Mouse (Mus musculus): ENCODE data around the gene Ntrk3. TPM values are rescaled to one million over a fixed set of nuclear protein-coding genes. Genes with fewer than 3 reads are reported as not detected.

Ntrk3 gene
- total RNA-seq, 2 experiments from 2014 or later, result 226 to 238 TPM

DNA sequence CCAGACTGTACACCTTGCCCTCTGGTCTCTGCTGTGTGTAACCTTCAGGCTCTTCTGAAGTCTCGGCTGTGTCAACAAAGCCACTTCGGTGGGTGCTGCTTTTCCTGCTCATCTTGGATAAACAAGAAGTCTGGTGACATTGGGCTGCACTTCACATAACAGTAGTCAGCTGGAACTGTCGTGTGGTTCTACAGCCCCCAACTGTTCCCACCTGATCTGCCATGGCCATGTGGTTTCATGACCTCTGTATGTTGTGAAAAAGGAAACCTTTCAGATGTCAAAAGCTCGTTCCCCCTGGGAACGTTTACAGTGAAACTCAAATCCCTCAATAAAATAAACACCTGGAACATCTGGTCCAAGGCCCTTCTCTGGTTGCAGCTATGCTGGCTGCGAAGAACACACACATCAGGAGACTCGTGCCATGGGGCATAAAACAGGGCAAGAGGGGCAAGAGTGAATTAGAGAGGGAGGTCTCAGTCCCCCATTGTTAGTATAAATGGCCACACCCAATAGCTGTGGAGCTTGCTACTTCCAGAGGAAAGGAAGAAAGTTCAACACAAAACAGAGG lies 222.7 kb downstream of the Ntrk3 start:
- H3K4me3 ChIP-seq, result no peak overlapping the region
- H3K27ac ChIP-seq, result no peak overlapping the region
- no peak for DNase-seq (ENCODE audit: low spot score in 2 of 2)
- no peak for TF ChIP-seq CTCF (conservative IDR thresholded peaks at IDR 0.05)

DNA sequence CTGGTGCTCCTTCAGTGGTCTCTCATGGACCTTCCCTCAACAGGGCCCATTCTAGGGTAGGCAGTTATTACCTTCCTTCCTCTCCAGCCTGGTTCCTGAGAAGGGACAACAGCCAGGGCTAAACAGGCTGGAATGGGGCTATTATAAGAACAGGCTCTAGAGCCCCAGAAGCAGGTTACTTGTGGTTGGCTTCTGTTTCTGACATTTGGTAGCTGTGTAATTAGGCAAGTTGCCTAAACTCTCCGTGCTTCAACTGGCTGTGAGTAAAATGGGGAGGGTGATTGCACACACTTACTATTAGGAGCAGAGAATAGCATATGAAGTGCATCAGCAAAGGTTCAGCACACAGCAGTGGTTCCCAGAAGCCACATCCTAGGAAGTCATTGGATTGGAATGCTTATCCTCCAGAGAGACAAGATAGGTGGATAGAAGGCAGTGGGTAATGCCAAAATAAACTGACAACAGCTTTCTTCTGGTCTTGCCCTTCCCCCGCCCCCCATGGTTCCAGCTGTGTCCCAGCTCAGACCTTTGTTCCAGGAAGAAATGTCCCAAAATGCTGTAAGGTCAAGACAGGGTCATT lies 230.7 kb downstream of the Ntrk3 start:
- Histone ChIP-seq H3K27ac (no peak overlapping the region), H3K4me3 (no peak overlapping the region)
- no peak for TF ChIP-seq CTCF (conservative IDR thresholded peaks at IDR 0.05)
- peak in 1 of 2 experiments; percentile 41 for DNase-seq (ENCODE audit: low spot score in 2 of 2)

DNA sequence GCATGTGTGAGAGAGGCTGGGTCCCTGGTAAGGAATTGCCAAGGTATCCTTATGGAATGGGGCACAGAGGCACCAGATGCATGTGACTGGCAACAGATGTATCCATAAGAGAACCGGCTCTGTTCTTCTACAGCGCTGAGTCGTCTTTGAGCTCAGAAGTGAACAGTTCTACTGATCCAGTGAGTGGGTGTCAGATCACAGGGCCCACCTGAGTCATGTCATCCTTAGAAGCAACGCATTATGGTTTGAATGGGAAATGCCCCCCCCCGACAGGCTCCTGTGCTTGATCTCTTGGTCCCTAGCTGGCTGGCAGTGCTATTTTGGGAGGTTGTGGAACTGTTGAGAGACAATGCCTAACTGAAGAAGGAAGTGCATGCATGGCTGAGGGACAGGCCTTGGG lies 236.9 kb downstream of the Ntrk3 start:
- no peak for DNase-seq (ENCODE audit: low spot score in 2 of 2)
- H3K4me3 ChIP-seq, result no peak overlapping the region
- H3K27ac ChIP-seq, result peak overlapping the region; percentile 28; the same call in 1 of the 2 replicates
- TF ChIP-seq CTCF (conservative IDR thresholded peaks at IDR 0.05), result no peak

DNA sequence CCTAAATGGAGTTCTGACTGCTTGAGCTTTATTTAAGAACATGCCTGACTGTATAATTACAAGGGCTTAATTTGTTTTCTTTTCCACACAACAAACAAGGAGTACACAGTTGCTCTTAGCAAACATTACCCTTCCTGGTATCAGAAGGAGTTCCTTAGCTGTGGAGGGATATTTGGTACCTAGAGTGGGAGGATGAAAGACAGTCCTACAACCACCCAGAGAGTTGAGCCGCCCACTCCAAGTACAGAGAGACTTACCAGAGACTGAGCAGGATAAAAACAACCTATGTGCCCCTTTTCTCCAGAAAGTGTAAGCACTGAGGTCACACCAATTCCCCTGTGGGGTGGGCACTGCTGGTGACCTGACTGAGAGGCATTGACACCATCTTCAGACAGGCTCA lies 237.8 kb downstream of the Ntrk3 start:
- Histone ChIP-seq H3K4me3 (no peak overlapping the region), H3K27ac (peak overlapping the region; percentile 28; the same call in 1 of the 2 replicates)
- no peak for DNase-seq (ENCODE audit: low spot score in 2 of 2)
- TF ChIP-seq CTCF (conservative IDR thresholded peaks at IDR 0.05), result no peak

DNA sequence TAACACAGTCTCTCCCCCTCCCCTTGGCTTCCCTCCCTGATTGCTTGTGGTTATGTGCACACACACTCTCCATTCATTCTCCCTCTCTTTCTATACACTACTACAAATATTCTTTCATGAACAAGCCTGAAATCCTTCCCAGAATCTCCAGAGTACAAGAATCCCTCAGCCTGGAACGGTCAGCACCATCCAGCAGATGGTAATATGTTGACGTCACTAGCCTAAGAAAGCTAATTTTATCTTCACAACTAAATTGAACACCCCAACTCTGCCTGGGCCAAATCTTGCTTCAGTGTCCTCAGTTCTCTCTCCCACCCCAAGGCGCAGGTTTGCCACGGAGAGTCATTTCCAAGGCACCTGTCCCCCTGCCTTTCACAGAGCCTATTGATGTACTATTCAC lies 239.5 kb downstream of the Ntrk3 start:
- peak in 1 of 2 experiments; percentile 48 for DNase-seq (ENCODE audit: low spot score in 2 of 2)
- Histone ChIP-seq H3K4me3 (no peak overlapping the region), H3K27ac (no peak overlapping the region)
- no peak for TF ChIP-seq CTCF (conservative IDR thresholded peaks at IDR 0.05)

DNA sequence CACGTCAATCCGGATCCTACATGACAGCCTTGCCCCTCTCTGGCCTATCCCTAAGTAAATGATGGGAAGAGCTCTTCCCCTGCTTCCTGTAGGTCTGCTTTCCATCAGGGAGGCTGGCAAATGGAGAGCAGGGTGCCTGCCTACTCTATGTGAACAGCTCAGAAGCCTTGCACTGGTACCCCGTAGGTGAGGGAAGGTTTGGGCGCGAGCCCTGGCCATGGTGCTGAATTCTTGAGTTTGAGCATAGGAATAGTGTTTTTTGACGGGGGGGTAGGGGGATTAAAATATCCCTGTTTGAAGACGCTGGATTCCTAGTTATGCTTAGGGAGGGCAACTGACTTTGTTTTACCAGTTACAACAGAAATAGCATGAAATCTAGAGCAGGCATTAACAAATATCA lies 240.0 kb downstream of the Ntrk3 start:
- H3K27ac ChIP-seq, result no peak overlapping the region
- no peak for TF ChIP-seq CTCF (conservative IDR thresholded peaks at IDR 0.05)
- no peak for DNase-seq (ENCODE audit: low spot score in 2 of 2)
- no peak overlapping the region for H3K4me3 ChIP-seq

DNA sequence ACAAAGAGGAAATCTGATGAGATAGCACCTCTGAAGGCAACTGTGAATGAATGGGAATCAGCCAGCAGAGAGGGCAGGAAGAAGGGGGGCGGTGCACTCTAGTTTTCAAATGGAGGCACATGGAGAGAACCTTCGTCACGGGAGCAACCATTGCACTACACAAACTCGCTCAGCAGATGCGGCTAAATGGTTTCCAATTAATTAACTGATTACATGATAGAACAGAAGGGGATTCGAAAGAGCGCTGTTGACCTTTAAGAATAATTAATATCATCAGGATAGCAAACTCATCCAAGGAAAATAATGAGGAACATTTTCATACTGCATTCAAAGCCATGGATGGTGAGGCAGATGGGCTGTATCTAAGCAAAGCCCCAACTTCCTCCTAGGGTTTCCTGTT lies 244.2 kb downstream of the Ntrk3 start:
- TF ChIP-seq CTCF (conservative IDR thresholded peaks at IDR 0.05), result no peak
- no peak for DNase-seq (ENCODE audit: low spot score in 2 of 2)
- peak overlapping the region; percentile 47; the same call in 1 of the 2 replicates for H3K27ac ChIP-seq
- H3K4me3 ChIP-seq, result no peak overlapping the region

DNA sequence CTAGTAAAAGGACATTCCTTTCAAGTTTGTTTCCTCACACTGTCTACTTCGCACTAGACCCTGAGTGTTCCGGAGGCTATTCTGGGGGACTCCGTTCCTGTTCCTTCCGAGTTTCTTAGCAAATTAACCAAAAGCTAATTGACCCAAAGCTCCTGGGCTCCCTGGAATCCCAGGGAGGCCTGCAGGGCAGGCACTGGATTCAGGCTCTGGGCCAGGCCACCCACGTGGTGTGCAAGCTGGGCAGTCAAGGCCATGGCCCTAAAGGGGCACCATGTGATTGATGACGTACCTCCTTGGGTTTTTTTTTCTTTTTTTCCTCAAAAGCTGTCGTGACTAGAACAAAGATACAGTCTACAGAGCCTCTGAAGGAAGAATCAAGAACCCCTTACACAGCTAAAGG lies 246.6 kb downstream of the Ntrk3 start:
- no peak for DNase-seq (ENCODE audit: low spot score in 2 of 2)
- no peak overlapping the region for H3K27ac ChIP-seq
- H3K4me3 ChIP-seq, result no peak overlapping the region
- no peak for TF ChIP-seq CTCF (conservative IDR thresholded peaks at IDR 0.05)

DNA sequence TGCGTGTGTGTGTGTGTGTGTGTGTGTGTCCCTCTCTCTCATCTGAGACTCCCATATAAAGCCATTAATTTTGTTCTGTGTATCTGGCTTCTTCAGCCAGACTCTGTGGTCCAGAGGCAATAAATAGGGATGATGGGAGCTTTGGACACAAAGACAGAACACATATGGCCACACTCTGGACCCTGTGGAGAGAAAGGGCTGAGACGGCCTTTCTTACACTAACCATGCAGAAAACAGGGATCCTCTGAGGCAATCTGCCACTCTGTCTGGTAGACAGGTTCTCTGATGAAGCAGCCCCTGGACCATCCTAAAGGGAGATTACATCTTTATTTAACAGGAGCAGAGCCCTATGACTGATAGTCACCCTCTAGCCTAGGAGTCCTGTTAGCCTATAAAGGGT lies 253.5 kb downstream of the Ntrk3 start:
- H3K27ac ChIP-seq, result no peak overlapping the region
- TF ChIP-seq CTCF (conservative IDR thresholded peaks at IDR 0.05), result no peak
- no peak overlapping the region for H3K4me3 ChIP-seq
- DNase-seq (ENCODE audit: low spot score in 2 of 2), result no peak

DNA sequence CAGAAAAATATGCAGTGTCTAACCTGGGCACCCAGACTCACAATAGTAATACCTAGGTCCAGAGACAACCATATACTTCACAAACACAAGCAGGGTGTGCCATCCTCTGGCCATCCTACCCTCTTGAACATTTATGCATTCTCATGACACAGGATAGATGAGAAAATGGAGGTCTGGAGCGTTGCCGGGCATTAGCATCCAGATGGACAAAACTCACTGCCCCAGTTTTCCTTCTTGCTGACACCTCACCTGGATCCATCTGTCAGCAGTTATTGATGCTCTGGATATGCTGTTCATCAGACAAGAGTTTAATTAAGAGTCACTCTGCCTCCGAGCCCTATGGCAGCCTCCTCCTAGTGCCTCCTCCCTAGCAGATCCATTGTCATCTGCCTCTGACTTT lies 254.1 kb downstream of the Ntrk3 start:
- no peak for TF ChIP-seq CTCF (conservative IDR thresholded peaks at IDR 0.05)
- DNase-seq (ENCODE audit: low spot score in 2 of 2), result no peak
- H3K4me3 ChIP-seq, result no peak overlapping the region
- peak overlapping the region; percentile 36; the same call in 1 of the 2 replicates for H3K27ac ChIP-seq

DNA sequence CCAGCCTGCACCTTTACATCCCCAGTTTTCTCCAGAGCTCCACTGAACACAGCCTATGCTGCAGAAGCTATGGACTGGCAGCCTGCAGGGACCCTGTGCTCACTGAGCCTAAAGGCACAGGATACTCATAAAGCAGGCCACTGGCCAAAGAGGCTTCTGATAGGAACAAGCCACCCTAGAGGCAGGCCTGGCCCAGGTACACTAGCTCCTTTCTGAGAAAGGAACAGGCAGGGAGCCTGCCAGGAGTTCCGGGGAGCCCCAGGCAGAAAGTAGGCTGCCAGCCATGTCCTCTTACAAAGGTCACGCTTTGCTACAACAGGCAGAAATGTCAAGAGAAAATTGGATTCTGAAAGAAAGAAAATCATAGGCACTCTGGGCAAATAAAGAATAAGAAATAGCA lies 254.8 kb downstream of the Ntrk3 start:
- Histone ChIP-seq H3K27ac (peak overlapping the region; percentile 36; the same call in 1 of the 2 replicates), H3K4me3 (no peak overlapping the region)
- DNase-seq (ENCODE audit: low spot score in 2 of 2), result no peak
- TF ChIP-seq CTCF (conservative IDR thresholded peaks at IDR 0.05), result no peak

DNA sequence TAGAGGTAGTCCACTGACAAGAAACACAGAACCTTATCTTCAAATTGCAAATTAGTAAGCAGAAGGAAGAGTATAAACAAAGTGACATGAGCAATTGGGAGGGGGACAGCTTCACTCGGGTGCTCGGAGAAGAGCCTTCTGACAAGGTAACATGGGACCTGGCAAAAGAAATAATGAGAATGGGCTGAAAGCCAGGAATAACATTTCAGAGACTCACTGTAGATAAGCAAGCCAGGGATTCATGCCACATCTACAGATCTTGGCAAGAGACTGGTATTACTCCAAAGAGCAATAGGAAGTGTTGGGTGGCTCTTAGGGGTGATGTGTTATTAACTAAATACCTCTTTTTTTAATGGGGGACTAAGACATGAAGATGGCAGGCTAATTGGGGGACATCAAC lies 258.9 kb downstream of the Ntrk3 start:
- no peak for TF ChIP-seq CTCF (conservative IDR thresholded peaks at IDR 0.05)

DNA sequence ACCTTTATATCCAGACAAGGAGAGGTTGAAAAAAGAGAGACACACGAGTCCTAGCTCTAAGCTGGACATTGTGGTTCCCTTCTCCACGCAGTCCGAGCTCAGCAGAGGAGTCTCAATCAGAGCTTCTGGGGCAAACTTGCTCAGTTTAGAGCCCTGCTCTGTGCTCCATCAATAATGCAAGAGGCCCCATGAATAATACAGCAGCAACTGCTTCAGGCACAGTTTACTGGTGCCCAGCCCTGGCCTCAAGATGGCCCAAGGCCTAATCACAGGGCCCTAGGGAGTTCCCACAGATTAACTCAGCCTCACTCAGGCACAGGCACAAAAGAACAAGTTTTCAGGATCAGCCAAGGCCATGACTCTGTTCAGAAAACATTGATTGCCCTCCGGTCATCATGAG lies 266.1 kb downstream of the Ntrk3 start:
- no peak overlapping the region for H3K4me3 ChIP-seq
- DNase-seq (ENCODE audit: low spot score in 2 of 2), result no peak
- peak overlapping the region; percentile 14; the same call in 1 of the 2 replicates for H3K27ac ChIP-seq
- no peak for TF ChIP-seq CTCF (conservative IDR thresholded peaks at IDR 0.05)

More for the DNA sequence above, 258.9 kb downstream of the Ntrk3 start:
- 0 out of 2 replicates have a peak overlapping the region, but pooled peaks have one; percentile 14 for H3K27ac ChIP-seq
- no peak for DNase-seq (ENCODE audit: low spot score in 2 of 2)
- H3K4me3 ChIP-seq, result no peak overlapping the region

DNA sequence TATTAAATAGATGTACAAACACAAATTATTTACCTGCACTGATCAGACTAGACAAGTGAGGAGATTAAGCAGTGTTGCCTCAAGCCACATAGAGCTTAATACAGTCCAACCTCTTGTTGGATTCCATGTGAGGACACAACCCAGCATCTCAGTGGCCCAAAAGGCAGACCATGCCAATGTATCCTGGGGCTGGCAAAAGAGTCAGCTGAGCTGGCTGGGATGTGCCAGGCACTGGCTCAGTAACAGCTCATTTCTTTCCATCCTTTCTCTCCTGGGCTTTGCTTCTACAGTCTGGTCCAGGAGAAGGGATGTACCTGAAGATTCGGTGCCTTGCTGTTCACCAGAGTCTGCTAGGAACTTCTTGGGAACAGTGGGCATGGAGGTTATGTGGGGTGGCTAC lies 266.5 kb downstream of the Ntrk3 start:
- DNase-seq (ENCODE audit: low spot score in 2 of 2), result no peak
- TF ChIP-seq CTCF (conservative IDR thresholded peaks at IDR 0.05), result no peak
- Histone ChIP-seq H3K27ac (peak overlapping the region; percentile 14; the same call in 1 of the 2 replicates), H3K4me3 (no peak overlapping the region)

All from layer of hippocampus, adult 2 months (tissue).